Mouse (Mus musculus) limb, embryonic 10.5 days (tissue): Measurements from ENCODE around the gene Wbp2nl. TPM values are rescaled to one million over a fixed set of nuclear protein-coding genes. Genes with fewer than 3 reads are reported as not detected.

ENCODE experiments used
- DNase-seq: peaks from one replicate; pipeline ENCODE4 v3.0.0-alpha.2; 2017; ENCODE audit warnings: low spot score
- H3K27ac ChIP-seq: fragments of 300-500 bp; sonication (generic); 2 replicates; pipeline ENCODE4 v1.5.1; 2016; ENCODE audit warnings: mild to moderate bottlenecking
- H3K27me3 ChIP-seq: fragments of 300-500 bp; sonication (generic); 2 replicates; pipeline ENCODE4 v1.6.1; 2016; ENCODE audit warnings: low read depth, mild to moderate bottlenecking; ENCODE audit not compliant: poor library complexity, severe bottlenecking
- H3K36me3 ChIP-seq: fragments of 300-500 bp; sonication (generic); 2 replicates; pipeline ENCODE4 v1.6.1; 2016; ENCODE audit warnings: mild to moderate bottlenecking, moderate library complexity
- H3K4me1 ChIP-seq: fragments of 300-500 bp; sonication (generic); 2 replicates; pipeline ENCODE4 v1.6.1; 2016
- H3K4me3 ChIP-seq: fragments of 300-500 bp; sonication (generic); 2 replicates; pipeline ENCODE4 v1.5.1; 2016; ENCODE audit warnings: mild to moderate bottlenecking, moderate library complexity
- H3K9me3 ChIP-seq: fragments of 300-500 bp; sonication (generic); replicated peaks from 2 replicates; pipeline ENCODE4 v1.6.1; 2016; ENCODE audit warnings: mild to moderate bottlenecking
- WGBS: fragments of 180-500 bp; shearing (Covaris S2); methylation state at CpG from one replicate; pipeline ENCODE4 v1.1.7; 2016; 5-methylcytosine and 5-hydroxymethylcytosine counted together
- polyA plus RNA-seq: library from polyadenylated mRNA; unstranded; fragments of >200 nt; fragmentation: Nextera tagmentation; extraction: Ambion mirVana; gene quantifications from 2 replicates; pipeline ENCODE4 v1.2.1, GENCODE M21; 2016

The Wbp2nl gene
- polyA plus RNA-seq, 1 experiment from 2014 or later = 0.16 TPM

GRCm38 (mm10) chr15:82325382-82325781 is 26.6 kb downstream of the Wbp2nl start:
- no peak for DNase-seq
- H3K36me3 ChIP-seq = peaks cover 14% of the 10 kb centered on the region
- H3K27ac ChIP-seq = no peak overlapping the region
- 0 out of 2 replicates have a peak, but pooled peaks cover 3% of the 10 kb centered on the region for H3K4me1 ChIP-seq
- H3K9me3 ChIP-seq = no peaks in the 10 kb centered on the region
- 78% methylated on average over 2 of the region's 2 CpGs for WGBS
- H3K4me3 ChIP-seq = no peak overlapping the region
- no peaks in the 10 kb centered on the region for H3K27me3 ChIP-seq

- H3K4me3 ChIP-seq = no peak overlapping the region
- no peaks in the 10 kb centered on the region for H3K9me3 ChIP-seq
- 94% methylated on average over 4 of the region's 4 CpGs for WGBS
- DNase-seq = no peak
- peaks cover 50% of the 10 kb centered on the region for H3K36me3 ChIP-seq
- peak overlapping the region; percentile 26; the same call in 1 of the 2 replicates for H3K27ac ChIP-seq
- H3K27me3 ChIP-seq = peaks cover 8% of the 10 kb centered on the region
- peaks cover 37% of the 10 kb centered on the region for H3K4me1 ChIP-seq
These were observed 36.4 kb downstream of the Wbp2nl start for GRCm38 (mm10) chr15:82335194-82335593.

DNA sequence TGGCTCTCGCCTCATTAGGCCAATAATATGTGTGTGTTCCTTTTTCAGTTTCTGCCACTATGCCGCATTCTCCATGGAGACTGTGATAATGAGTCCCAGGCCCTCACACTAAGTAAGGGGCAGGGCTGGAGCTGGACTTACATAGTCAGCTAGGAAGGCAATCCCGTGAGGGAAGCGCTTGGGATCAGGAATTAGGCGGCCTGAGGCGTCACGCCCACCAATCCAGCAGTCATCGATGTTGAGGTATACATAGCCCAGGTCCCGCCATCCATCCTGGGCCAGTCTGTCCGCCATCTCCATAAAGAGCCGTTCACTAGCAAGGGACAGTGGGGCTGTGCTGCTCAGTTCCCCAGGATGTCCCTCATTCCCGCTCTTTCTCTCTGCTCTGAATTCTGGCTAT is 37.9 kb downstream of the Wbp2nl start:
- Histone ChIP-seq H3K27me3 (peaks cover 19% of the 10 kb centered on the region), H3K27ac (peak overlapping the region; percentile 8), H3K4me3 (peak overlapping the region; percentile 11; the same call in 1 of the 2 replicates), H3K4me1 (peaks cover 47% of the 10 kb centered on the region), H3K36me3 (peaks cover 36% of the 10 kb centered on the region), H3K9me3 (no peaks in the 10 kb centered on the region)
- WGBS = 78% methylated on average over 12 of the region's 12 CpGs
- DNase-seq = no peak

GRCm38 (mm10) chr15:82337875-82338274 is 39.1 kb downstream of the Wbp2nl start:
- DNase-seq = no peak
- H3K27ac ChIP-seq = peak overlapping the region; percentile 85; the same call in 1 of the 2 replicates

DNA sequence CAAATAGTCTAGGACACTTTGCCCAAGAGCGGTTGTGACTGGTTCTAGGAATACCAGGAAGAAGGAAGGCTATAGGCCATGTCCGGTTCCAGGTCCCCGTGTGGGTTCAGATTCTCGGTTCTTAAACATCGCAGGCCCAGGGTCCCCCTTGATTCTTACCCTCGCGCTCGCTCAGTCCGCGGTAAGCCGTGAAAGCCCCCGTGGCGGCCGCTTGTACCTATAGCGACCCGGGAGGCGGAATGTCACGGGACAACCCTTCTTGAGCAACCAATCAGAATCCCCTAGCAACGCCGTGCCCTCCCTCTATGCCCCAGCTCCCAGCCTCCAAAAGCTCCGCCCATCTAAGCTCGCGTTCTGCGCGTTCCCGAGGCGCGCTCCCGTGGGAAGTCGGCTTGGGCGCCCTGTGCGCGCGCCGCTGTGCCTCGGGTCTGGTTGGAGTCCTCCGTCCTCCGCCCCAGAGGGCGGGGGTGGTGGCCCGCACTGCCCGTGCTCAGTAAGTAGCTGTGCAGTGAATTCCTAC is 39.9 kb downstream of the Wbp2nl start, which contains the start of the genes Naga, Pheta2 and Smdt1:
TSS of gene Naga (minus strand) at position 333 of the 520 bp plus-strand sequence.
TSS of gene Pheta2 (plus strand) at position 350 of the 520 bp plus-strand sequence.
TSS of gene Smdt1 (plus strand) at position 367 of the 520 bp plus-strand sequence.
- peak within 1 kb of the TSS; percentile 67 for H3K4me3 ChIP-seq
- H3K9me3 ChIP-seq = no peaks in the 10 kb centered on the region
- WGBS = under 1% methylated on average over 41 of the region's 41 CpGs
- peaks cover 26% of the 10 kb centered on the region for H3K27me3 ChIP-seq
- peaks cover 29% of the 10 kb centered on the region for H3K36me3 ChIP-seq
- DNase-seq = peak; percentile 99
- H3K27ac ChIP-seq = peak within 1 kb of the TSS; percentile 85
- peaks cover 54% of the 10 kb centered on the region for H3K4me1 ChIP-seq

More at GRCm38 (mm10) chr15:82337875-82338274, 39.1 kb downstream of the Wbp2nl start:
- Histone ChIP-seq H3K4me1 (peaks cover 54% of the 10 kb centered on the region), H3K9me3 (no peaks in the 10 kb centered on the region), H3K36me3 (peaks cover 29% of the 10 kb centered on the region), H3K27me3 (peaks cover 26% of the 10 kb centered on the region), H3K4me3 (peak overlapping the region; percentile 67)
- 64% methylated on average over 4 of the region's 4 CpGs for WGBS

GRCm38 (mm10) chr15:82339150-82339549 is 40.4 kb downstream of the Wbp2nl start:
- H3K9me3 ChIP-seq = no peaks in the 10 kb centered on the region
- peak overlapping the region; percentile 67 for H3K4me3 ChIP-seq
- WGBS = 63% methylated on average over 10 of the region's 10 CpGs
- H3K4me1 ChIP-seq = peaks cover 54% of the 10 kb centered on the region
- H3K36me3 ChIP-seq = peaks cover 25% of the 10 kb centered on the region
- H3K27ac ChIP-seq = peak overlapping the region; percentile 85
- DNase-seq = no peak
- peaks cover 26% of the 10 kb centered on the region for H3K27me3 ChIP-seq

- Histone ChIP-seq H3K27ac (no peak overlapping the region), H3K36me3 (peaks cover 19% of the 10 kb centered on the region), H3K4me1 (peaks cover 54% of the 10 kb centered on the region)
These were observed 41.0 kb downstream of the Wbp2nl start for GRCm38 (mm10) chr15:82339634-82340254.

GRCm38 (mm10) chr15:82340414-82341035 is 41.8 kb downstream of the Wbp2nl start:
- H3K27me3 ChIP-seq = peaks cover 26% of the 10 kb centered on the region
- H3K4me1 ChIP-seq = peaks cover 53% of the 10 kb centered on the region
- DNase-seq = no peak
- peak overlapping the region; percentile 58 for H3K4me3 ChIP-seq
- H3K9me3 ChIP-seq = no peaks in the 10 kb centered on the region
- peak overlapping the region; percentile 90 for H3K27ac ChIP-seq
- whole genome bisulfite sequencing = 35% methylated on average over 21 of the region's 21 CpGs
- peaks cover 12% of the 10 kb centered on the region for H3K36me3 ChIP-seq

More at GRCm38 (mm10) chr15:82339634-82340254, 41.0 kb downstream of the Wbp2nl start:
- no peaks in the 10 kb centered on the region for H3K9me3 ChIP-seq
- 71% methylated on average over 8 of the region's 8 CpGs for WGBS
- no peak overlapping the region for H3K4me3 ChIP-seq
- no peak for DNase-seq
- peaks cover 26% of the 10 kb centered on the region for H3K27me3 ChIP-seq

DNA sequence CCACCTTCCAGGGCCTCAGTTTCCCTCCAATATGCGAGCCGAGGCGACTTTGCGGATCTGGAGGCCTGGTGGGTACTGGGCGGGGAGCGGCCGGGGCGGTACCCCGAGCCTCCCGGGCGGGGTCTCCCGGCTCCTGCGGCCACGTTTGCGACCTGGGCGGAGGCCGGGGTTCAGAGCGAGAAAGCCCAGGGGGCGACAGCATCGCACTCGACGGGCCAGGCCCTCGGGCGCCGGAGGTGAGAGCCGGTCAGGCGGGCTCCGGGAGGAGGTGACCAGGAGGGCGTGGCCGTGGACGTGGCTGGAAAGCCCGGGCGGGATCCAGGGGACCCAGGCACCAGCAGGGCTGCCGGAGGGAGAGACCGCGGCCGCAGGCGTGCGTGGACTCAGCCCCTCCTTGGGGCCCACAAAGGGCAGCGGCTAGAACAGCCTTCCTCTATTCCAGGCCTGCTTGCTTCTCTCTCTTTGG is 42.3 kb downstream of the Wbp2nl start:
- WGBS = 2% methylated on average over 40 of the region's 40 CpGs

DNA sequence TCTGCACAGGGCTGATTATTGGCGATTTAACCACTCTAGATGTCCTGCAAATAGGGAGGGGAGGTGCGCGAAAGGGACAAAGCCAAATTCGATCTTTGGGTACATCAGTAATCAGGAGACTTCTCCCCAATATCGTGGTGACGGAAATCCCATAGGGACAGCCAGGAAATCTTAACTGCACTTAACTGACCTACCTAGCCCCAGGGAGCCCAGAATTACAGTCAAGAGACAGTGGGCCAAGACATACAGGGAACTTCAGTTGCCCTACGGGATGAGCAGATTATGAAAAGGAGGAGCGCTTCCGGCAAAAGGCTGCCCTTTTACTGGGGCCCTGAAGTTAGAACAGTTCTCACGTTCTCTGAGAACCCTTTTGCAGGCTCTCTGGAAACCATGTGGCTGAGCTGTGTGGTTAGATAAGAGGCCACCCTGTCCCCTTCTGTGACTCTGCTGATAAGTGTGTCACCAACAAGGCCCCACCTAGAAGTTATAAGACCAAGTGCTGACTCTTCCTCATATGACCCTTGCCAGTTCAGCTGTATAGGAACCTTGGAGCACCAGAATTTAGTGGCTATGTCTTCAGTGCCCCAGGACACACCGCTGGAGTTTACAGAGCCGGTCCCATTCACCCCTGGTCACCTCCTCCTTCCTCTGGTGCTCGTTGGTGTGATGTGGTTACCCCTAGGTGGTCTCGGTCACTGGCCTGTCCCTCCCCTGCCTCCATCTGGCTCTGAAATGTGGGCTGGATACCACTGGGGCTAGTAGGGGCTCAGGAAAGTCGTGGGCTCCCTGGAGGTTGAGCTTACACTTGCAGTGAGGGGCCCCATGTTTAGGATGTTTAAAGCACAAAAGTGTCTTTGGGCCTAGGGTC is 43.2 kb downstream of the Wbp2nl start:
- WGBS = 66% methylated on average over 15 of the region's 15 CpGs
- Histone ChIP-seq H3K36me3 (no peaks in the 10 kb centered on the region), H3K9me3 (no peaks in the 10 kb centered on the region), H3K27ac (peak overlapping the region; percentile 90), H3K27me3 (peaks cover 26% of the 10 kb centered on the region), H3K4me3 (peak overlapping the region; percentile 58), H3K4me1 (peaks cover 45% of the 10 kb centered on the region)
- no peak for DNase-seq

More for the DNA sequence above, 42.3 kb downstream of the Wbp2nl start:
- Histone ChIP-seq H3K4me3 (peak overlapping the region; percentile 58), H3K36me3 (peaks cover 6% of the 10 kb centered on the region), H3K4me1 (peaks cover 47% of the 10 kb centered on the region), H3K9me3 (no peaks in the 10 kb centered on the region), H3K27ac (peak overlapping the region; percentile 90), H3K27me3 (peaks cover 26% of the 10 kb centered on the region)
- peak; percentile 65 for DNase-seq

DNA sequence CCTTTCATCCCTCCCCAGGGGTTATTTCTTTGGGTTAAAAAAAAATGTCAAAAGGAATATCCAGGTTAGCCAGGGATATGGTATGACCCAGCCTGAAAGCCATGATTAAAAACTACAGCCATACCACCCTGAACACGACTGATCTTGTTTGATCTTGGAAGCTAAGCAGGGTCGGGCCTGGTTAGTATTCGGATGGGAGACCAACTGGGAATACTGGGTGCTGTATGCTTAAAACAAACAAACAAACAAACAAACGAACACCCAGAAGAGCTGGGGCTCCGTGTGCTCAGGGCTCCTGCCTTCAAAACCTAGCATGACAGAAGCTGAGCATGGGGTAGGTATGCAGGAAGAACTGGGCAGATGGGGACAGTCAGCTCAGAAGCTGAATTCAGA is 43.8 kb downstream of the Wbp2nl start:
- no peak for DNase-seq
- H3K9me3 ChIP-seq = no peaks in the 10 kb centered on the region
- no peak overlapping the region for H3K4me3 ChIP-seq
- WGBS = 76% methylated on average over 5 of the region's 5 CpGs
- 0 out of 2 replicates have a peak overlapping the region, but pooled peaks have one; percentile 90 for H3K27ac ChIP-seq
- H3K4me1 ChIP-seq = peaks cover 42% of the 10 kb centered on the region
- H3K36me3 ChIP-seq = peaks cover 2% of the 10 kb centered on the region; the same call in 1 of the 2 replicates
- H3K27me3 ChIP-seq = peaks cover 26% of the 10 kb centered on the region
